Mouse (Mus musculus): ENCODE data around the gene Unc79.

GRCm38 (mm10) chr12:102985401-102985800 is 36.7 kb downstream of the Unc79 start:
- TF ChIP-seq POLR2A (IDR thresholded peaks at IDR 0.05; ENCODE audit: borderline replicate concordance, extremely low read depth, low read depth, low read length) (no peak), CTCF (IDR thresholded peaks at IDR 0.05; ENCODE audit: insufficient read depth, low read length) (no peak)

All from lung, adult 2 months (tissue).